Mouse (Mus musculus): ENCODE data around the gene Aplnr. TPM values are rescaled to one million over a fixed set of nuclear protein-coding genes. Genes with fewer than 3 reads are reported as not detected.

The Aplnr gene
- total RNA-seq, 2 experiments from 2014 or later = 0.42 to 1.0 TPM

GRCm38 (mm10) chr2:85123187-85123868 is 12.7 kb upstream of the Aplnr start:
- no peak overlapping the region for H3K4me3 ChIP-seq
- H3K27ac ChIP-seq = no peak overlapping the region
- peak; percentile 93 for TF ChIP-seq CTCF (conservative IDR thresholded peaks at IDR 0.05)
- DNase-seq (ENCODE audit: low spot score in 2 of 2) = peak; percentile 51 to 66

DNA sequence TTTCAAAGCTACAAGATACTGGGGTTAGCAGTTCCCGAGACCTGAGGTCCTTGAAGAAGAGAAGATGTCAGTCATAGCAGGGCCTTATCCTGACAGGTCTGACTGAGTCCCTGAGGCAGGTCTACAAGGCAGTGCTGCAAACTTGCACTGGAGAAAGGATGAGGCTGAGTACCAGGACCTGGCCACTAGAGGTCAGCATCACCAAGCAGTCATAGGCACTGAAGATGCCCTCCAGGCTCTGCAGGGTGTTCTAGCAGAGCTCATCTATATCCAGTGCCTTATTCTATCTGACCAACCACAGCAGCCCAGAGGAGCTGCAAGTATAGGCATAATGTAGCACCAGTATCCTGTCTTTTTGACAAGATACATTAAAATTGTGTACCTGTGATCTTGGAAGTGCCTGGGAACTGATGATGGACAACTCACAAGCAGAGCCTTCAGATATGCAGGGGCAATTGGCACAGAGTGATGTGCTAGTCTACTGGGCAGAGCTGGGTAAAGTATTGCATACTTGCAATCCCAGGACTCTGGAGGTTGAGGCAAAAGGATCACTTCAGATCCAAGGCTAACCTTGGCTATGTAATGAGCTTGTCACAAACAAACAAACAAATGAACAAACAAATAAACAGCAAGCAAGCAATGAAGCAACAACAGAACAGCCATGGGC is 12.0 kb upstream of the Aplnr start:
- no peak overlapping the region for H3K27ac ChIP-seq
- H3K4me3 ChIP-seq = no peak overlapping the region
- peak; percentile 90 for TF ChIP-seq CTCF (conservative IDR thresholded peaks at IDR 0.05)
- peak; percentile 78 to 80 for DNase-seq (ENCODE audit: low spot score in 2 of 2)

GRCm38 (mm10) chr2:85129496-85129971 is 6.5 kb upstream of the Aplnr start:
- no peak for TF ChIP-seq CTCF (conservative IDR thresholded peaks at IDR 0.05)
- H3K27ac ChIP-seq = no peak overlapping the region; the same call in 1 of the 2 replicates
- no peak overlapping the region for H3K4me3 ChIP-seq
- DNase-seq (ENCODE audit: low spot score in 2 of 2) = no peak

- TF ChIP-seq CTCF (conservative IDR thresholded peaks at IDR 0.05) = no peak
- no peak for DNase-seq (ENCODE audit: low spot score in 2 of 2)
Measured at GRCm38 (mm10) chr2:85131226-85131625, 4.8 kb upstream of the Aplnr start.

GRCm38 (mm10) chr2:85131724-85132123 is 4.3 kb upstream of the Aplnr start:
- H3K27ac ChIP-seq = no peak overlapping the region
- TF ChIP-seq CTCF (conservative IDR thresholded peaks at IDR 0.05) = no peak

More at GRCm38 (mm10) chr2:85131226-85131625, 4.8 kb upstream of the Aplnr start:
- no peak overlapping the region for H3K27ac ChIP-seq
- no peak overlapping the region for H3K4me3 ChIP-seq

DNA sequence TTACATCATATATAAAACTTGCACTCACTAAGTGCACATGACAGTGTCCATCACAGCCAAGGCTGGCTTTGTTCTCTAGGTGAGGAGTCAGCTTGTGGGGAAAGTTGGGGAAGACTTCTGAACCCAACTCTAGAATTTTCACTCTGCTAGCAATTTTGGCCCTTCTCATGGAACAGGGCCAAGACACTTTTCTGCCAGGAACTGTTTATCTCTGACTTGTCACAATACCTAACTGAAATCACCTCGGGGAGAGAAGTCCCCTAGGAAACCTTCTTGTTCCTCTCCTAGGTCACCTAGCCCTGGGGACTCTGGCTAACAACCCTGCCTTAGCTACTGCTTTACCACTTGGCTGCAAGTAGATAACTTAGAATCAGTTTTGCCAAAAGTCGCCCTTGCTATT is 3.8 kb upstream of the Aplnr start:
- no peak for TF ChIP-seq CTCF (conservative IDR thresholded peaks at IDR 0.05)
- no peak for DNase-seq (ENCODE audit: low spot score in 2 of 2)
- H3K27ac ChIP-seq = no peak overlapping the region
- H3K4me3 ChIP-seq = no peak overlapping the region

More at GRCm38 (mm10) chr2:85131724-85132123, 4.3 kb upstream of the Aplnr start:
- H3K4me3 ChIP-seq = no peak overlapping the region
- no peak for DNase-seq (ENCODE audit: low spot score in 2 of 2)

DNA sequence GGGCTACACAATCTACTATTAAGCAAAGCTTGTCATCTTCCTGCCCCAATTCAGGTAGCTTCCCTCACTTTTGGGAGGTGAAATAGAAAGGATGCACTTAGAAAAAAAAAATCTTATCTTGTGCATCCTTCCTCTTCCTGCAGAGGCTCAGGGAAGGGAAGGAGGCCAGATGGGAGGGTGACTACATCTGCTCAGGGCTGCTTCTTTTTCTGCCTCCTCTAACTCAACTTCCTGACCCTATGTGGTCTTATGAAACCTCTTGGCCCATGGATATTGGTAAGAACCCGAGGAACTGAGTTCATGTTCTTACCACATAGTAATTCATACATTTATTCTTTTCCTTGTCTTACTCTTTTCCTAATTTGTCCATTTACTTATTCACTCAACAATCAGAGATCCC is 926 bp upstream of the Aplnr start:
- Histone ChIP-seq H3K27ac (no peak overlapping the region), H3K4me3 (no peak overlapping the region)
- no peak for DNase-seq (ENCODE audit: low spot score in 2 of 2)
- no peak for TF ChIP-seq CTCF (conservative IDR thresholded peaks at IDR 0.05)

GRCm38 (mm10) chr2:85136831-85137520 is 951 bp downstream of the Aplnr start:
- TF ChIP-seq CTCF (conservative IDR thresholded peaks at IDR 0.05) = no peak
- no peak overlapping the region for H3K4me3 ChIP-seq

DNA sequence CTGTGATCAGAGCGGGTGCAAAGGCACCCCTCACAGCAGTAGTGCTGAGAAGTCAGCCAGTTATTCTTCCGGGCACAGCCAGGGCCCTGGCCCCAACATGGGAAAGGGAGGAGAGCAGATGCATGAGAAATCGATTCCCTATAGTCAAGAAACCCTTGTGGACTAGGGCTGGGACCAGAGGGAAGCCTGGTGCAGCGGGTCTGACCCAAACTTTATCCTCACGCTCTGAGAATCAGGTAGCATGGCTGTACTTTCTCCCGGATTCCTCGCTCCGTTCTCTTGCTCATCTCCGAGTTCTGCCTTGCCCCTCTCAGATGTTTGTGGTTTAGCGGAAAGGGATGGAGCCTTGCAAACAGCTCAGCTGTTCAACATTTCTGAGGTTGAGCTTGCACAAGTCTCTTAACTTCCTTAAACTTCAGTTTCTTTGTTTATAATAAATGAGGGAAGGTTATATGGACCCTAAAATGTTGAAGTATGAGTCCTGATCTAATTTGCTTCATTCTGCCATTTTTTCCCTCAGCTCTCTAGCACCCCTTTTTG is 1.6 kb downstream of the Aplnr start:
- Histone ChIP-seq H3K4me3 (no peak overlapping the region), H3K27ac (no peak overlapping the region)
- DNase-seq (ENCODE audit: low spot score in 2 of 2) = no peak
- no peak for TF ChIP-seq CTCF (conservative IDR thresholded peaks at IDR 0.05)

More at GRCm38 (mm10) chr2:85136831-85137520, 951 bp downstream of the Aplnr start:
- no peak for DNase-seq (ENCODE audit: low spot score in 2 of 2)
- no peak overlapping the region for H3K27ac ChIP-seq

DNA sequence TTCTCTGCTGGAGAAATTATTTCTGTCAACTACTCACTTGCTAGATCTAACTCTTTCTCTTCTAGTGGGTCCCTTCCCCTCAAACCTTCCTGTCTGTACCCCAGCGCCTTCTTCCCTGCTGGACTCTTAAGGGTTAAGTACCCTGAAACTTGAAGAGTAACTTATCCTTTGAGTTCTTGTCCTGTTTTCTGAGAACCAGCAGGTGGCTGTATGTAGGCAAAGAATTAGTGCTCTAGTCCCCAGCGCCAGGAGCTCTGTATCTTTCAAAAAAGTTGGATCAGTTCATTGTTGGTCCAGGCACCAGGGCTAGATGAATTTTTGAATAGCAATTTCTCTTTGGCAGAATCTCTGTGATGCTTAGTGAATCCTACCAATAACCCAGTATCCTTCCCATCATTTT is 2.1 kb downstream of the Aplnr start:
- no peak for DNase-seq (ENCODE audit: low spot score in 2 of 2)
- Histone ChIP-seq H3K4me3 (no peak overlapping the region), H3K27ac (no peak overlapping the region)
- peak; percentile 48 for TF ChIP-seq CTCF (conservative IDR thresholded peaks at IDR 0.05)

DNA sequence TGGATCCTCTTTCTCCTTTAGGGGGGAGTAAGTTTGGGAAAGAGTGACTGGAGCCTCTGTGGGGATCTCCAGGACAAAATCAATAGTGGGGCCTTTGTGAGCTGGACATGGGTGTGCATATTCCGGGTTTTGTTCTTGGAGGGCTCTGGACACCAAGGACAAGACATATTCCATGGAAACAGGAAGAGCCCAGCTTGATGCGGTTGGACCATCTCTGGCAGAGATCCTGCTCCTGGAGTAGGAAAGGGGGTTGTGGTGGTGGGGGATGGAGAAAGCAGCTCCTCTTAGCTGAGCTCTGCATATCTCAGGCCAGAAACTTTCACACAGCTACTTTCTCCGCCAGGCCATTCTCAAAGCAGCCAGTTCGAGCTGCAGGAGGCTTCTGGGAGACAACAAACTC is 3.4 kb downstream of the Aplnr start:
- Histone ChIP-seq H3K4me3 (no peak overlapping the region), H3K27ac (no peak overlapping the region)
- TF ChIP-seq CTCF (conservative IDR thresholded peaks at IDR 0.05) = no peak
- no peak for DNase-seq (ENCODE audit: low spot score in 2 of 2)

GRCm38 (mm10) chr2:85139846-85140245 is 3.8 kb downstream of the Aplnr start:
- no peak overlapping the region for H3K27ac ChIP-seq
- no peak for DNase-seq (ENCODE audit: low spot score in 2 of 2)
- TF ChIP-seq CTCF (conservative IDR thresholded peaks at IDR 0.05) = no peak
- no peak overlapping the region for H3K4me3 ChIP-seq

DNA sequence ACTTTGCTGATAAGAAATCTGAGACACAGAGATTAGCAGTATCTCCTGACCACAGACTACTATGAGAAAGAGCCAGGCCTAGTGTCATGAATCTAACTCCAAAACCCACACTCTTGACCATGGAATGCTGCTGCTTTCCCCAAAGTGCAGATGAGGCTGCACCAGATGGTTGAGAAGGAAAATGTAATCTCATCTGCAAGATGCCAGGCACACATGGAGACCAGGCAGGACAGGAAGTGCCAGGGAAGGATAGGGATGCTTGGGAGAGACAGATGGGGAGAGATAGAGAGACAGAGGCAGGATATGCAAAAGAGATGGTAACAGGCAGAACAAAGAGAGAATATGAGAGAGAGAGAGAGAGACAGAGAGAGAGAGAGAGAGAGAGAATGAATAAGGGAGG is 4.8 kb downstream of the Aplnr start:
- Histone ChIP-seq H3K4me3 (no peak overlapping the region), H3K27ac (no peak overlapping the region)
- no peak for DNase-seq (ENCODE audit: low spot score in 2 of 2)
- TF ChIP-seq CTCF (conservative IDR thresholded peaks at IDR 0.05) = no peak

Data from layer of hippocampus, adult 2 months (tissue).